Mouse (Mus musculus): ENCODE data around the gene Slc25a30.
"Not testable (repeated sequence)": the region's sequence is repeated elsewhere in the genome, so short reads cannot be mapped to it uniquely, and the experiment has no call there.

Gene Slc25a30

DNA sequence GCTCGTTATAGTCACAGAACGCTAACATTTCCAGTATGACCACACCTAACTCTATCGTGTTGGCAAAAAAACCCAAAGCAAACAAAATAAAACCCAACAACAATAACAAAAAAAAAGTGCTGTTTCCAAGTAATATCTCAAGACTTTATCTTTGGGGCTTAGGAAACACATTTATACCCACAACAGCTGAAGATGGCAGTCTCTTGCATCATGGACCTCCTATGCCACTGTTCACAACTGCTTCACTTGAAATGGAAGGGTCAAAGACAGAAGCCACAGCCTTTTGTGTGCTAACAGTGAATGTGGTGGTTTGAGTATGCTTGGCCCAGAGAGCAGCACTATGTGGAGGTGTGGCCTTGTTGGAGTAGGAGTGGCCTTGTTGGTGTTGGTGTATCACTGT lies 4.5 kb upstream of the Slc25a30 start:
- no peak for DNase-seq

DNA sequence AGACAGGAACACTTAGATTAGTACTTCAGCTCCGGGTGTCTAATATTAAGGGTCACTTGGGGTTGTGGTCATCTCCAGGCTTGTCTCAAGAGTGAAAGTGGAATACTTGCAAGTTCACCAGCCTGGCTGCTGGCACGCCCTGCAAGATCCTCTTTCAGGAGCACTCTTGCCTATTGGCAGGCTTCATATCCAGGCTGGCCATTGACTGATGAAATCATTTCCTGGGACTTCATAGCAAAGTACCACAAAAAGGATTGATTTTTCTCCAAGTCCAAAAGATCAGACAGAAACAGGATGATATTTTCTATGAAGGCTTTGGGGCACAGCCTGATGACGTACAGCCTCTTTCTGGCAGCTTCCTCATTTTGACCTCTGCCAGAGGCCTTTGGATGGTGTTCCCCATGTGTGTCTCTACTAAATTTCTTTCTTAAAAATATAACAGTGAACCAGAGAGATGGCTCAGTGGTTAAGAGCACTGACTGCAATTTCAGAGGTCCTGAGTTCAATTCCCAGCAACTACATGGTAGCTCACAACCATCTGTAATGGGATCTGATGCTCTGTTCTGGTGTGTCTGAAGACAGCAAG lies 3.7 kb upstream of the Slc25a30 start:
- no peak for DNase-seq

DNA sequence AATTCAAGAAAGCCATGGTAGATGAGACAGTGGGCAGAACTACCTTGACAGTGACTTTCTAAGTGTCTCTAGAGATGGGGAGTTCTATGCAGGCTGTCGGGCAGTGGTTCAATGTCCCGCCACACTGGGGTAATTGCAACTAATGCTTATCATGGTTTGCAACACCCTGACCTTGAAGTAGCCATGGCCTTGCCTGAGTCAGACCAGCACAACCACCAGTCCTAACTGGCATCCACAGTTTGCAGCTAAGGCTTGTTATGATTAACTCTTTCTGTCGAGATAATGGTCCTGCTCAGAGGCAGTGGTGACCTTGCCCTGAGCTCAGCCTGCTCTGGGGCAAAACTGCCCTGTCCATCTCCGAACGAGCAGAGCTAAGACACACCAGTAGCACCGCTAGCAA lies 2.5 kb upstream of the Slc25a30 start:
- DNase-seq: no peak

DNA sequence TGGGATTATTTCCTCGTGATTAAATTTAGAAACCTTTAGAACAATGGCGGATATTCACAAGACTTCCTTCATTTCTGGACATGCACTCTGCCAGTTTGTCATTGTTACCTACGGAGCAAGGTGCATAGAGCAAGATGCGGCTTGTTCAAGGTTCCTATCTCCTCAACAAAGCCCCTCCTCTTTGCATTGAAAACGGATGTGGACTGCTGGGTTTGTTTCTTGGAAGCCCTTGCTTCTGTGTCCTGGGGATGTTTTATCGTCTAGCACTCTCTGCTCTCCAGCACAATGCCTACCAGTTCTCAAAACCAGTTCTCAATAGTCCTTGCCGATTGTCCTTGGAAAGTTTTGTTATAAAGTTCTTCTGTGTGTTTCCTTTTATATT lies 948 bp upstream of the Slc25a30 start:
- DNase-seq: no peak

DNA sequence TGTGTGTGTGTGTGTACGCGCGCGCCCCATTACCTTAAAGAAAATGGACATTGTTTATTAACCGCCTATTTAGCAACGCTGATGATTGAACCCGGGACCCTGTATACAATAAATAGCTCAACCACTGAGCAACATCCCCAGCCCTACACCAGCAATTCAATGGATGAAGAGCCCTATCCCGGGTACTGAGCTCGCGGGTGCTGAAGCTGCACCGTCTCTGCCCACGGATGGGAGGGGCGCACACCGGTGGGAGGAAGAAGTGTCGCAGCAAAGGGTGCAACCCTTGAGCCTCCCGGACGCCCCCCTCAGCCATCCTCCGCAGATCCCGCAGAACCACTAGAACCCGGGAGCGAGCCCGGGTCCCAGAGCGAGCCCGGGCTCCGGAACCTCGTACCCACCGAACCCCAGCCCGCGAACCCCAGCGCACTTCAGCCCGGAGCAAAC lies 391 bp downstream of the Slc25a30 start:
- no peak for DNase-seq

DNA sequence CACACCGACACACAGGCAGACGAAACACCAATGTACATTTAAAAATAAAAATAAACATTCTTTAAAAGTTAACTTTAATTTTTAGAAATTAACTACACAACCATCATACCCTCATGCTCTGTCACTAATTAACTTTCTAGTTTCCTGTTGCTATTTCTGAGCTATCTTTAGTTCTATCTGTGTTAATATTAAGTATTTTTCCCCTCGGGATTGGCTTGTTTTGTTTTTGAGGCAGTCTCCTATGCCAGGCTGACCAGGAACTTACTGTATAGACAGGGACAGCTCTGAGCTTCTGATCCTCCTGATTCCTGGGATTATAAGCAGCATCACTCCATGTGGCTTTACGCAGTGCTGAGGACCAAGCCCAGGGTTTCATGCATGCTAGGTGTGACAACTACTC lies 6.9 kb downstream of the Slc25a30 start:
- no peak for DNase-seq

DNA sequence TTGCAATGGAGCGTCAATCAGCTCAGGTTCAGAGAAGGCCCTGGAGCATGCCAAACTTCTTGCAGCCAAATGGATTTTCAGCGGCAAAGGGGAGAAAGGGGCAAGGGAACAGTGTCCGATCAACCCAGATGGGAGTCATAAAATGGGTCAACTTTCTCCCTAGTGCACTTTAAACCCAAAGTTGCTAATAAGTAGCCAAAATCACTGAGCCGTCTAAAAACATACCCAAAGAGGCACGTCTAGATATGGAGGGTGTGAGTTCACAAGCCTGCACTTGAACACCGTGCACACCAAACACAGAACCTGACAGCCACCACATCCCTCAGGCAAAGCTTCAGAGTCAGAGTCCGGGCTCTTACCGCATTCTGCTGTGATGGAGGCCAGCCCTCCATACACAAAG lies 10.2 kb downstream of the Slc25a30 start:
- no peak for DNase-seq

DNA sequence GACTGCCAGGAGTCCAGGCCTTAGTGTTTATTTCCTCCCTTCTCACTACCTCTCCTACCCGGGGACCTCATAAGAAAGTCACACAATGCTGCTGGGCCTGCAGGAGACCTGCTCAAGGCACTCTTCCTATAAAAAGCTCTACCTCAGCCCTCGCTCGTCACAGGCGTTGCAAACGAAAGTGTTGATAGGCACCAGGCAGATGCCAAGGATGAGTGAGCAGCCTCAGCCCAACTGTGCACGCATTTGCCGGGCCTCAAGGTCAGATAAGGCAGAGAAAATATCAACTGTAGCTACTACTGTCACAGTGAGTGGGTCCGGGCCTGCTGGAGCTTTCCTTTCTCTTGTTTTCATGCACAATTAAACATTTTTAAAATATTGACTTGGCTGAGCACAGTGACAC lies 13.4 kb downstream of the Slc25a30 start:
- DNase-seq: no peak

DNA sequence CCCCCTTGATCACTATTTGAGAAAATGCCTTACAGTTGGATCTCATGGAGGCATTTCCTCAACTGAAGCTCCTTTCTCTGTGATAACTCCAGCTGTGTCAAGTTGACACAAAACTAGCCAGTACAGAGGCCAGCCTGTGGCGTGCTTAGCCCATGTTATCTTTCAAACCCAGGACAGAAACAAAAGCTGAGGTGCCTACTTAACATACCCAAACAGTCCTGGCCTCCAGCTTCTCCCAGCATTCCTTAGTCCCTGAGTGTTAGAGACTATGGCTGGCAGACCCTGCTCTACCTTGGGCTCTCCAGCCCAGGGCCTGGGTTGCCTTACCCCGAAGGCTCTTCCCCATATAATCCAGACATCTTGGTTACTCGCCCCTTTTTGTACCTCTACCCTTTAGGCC lies 14.4 kb downstream of the Slc25a30 start:
- not testable (repeated sequence) for DNase-seq

DNA sequence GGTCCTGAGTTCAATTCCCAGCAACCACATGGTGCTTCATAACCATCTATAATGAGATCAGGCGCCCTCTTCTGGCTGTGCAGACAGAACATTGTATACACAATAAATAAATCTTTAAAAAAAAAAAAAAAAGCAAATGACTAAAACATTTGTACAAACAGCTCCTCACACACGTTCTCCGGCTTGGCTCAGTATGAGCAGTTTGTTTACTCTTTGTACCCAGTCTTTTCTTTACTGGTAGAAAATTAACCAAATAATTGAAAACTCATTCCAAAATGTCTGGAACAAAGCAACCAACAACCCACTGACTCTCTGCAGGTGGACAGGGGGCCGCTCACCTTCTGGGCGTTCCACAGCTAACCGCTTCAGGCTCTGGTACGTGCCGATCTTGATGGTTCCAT lies 15.7 kb downstream of the Slc25a30 start:
- DNase-seq: no peak

DNA sequence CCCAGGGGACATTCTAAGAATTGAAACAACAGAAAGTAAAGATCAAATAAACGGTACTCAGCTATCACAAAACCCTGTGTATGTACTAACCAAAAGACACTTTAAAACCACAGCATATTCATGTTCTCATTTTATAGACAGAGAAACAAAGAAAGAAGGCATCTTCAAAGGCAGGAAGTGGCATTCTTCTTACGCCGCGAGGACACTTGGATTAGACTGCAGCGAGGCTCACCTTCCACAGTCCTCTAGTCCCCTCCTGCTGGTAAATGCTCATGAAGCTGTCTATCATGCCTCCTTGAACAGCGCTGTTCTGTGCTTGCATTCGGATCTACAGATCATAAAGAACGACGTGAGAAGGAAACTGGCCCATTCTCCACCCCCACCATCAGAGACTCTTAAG lies 17.5 kb downstream of the Slc25a30 start:
- no peak for DNase-seq

DNA sequence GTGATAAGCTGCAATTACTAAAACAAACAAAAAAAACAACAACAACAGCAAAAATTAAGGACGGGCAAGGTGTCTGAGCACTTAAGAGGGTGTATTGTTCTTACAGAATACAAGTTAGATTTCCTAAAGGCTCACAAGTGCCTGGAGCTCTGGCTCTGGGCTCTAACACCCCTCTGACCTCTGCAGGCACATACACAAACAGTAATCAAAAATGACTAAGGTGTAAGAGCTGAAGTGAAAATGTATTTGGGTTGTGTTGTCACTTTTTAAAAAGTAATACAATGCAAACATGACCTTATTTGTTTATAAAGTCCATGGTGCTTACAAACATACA lies 18.6 kb downstream of the Slc25a30 start:
- DNase-seq: no peak

DNA sequence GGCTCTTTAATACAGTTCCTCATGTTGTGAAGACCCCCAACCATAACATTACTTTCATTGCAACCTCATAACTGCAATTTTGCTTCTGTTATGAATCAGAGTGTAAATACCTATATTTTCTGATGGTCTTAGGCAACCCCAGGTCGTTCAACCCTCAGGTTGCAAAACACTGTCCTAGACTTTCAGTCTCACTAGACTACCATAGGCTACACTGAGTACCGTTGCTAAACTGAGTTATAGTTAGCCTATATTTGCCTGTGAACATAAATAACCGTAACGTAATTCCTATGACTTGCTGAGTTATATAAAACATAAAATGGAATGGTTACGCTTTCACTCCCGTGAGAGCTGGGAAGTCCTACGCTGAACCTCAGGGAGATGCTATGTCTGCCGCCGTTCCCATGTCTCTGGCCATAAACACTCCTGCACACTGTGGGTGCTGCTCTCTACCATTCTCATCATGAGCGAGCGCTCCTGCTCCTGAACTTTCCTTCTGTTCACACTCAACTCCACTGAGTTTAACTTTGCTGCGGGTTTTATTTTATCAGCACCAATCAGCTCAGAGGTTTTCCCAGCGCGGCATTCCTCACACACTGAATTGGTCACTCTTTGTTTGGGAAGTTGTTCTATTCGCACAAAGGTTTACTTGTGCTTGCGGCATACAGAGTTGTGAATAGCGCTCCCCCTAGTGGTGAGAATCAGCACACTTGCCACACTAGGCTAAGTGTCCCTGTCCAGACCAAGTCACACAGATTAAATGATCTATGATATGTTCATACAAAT lies 19.2 kb downstream of the Slc25a30 start:
- peak; percentile 74 for DNase-seq

DNA sequence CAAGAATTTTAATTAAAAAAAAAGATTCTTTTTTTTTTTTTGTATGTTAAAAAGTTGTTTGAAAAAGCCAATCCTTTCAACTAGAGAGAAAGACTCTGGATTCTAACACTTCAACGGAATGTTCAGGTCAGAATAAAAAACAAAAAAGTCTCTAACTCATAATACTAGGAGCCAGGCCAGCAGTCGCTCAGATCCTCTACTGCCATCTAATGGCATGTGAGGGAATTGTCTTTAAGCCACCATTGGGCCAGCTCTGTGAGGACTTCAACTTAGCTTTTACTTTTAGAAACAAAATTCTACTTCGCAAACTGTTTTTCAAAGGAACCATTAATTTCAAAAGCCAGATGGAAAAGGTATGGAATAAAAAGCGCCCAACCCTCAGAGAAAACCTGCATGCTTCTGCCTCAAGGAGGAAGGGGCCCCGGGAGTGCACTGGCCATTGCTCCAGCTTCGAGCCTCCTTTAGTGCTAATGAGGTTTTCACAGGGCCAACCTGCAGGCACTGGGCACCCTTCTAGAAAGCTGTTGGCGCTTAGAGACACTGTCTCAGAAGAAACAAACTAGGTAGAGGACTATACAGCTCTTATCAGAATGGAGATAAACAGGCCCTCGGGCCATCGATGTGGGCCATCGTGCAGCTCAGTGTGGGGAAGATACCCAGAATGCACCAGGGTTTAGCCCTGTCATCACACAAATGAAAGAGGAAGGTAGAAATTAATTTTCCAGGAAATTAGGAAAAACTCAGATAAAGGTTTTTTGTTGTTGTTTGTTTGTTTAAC lies 25.6 kb downstream of the Slc25a30 start:
- DNase-seq: no peak

DNA sequence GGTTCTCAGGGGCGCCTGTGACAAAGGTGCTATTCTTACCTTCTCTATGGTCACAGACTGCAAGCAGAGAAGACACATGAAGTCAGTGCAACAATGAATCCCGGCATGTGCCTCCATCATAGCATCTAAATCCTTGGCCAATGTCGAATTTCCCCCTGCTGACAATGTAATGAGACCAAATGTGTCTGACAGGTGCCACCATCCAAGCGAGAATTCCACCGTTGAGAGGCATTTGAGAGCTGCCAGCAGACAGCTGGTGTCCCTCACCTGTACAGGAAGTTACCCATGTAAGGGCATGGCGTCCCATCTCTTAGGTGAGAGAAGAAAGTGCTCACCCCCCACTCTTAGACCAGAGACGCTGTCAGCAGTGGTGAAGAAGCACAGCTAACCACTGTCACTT lies 28.4 kb downstream of the Slc25a30 start:
- DNase-seq: no peak

DNA sequence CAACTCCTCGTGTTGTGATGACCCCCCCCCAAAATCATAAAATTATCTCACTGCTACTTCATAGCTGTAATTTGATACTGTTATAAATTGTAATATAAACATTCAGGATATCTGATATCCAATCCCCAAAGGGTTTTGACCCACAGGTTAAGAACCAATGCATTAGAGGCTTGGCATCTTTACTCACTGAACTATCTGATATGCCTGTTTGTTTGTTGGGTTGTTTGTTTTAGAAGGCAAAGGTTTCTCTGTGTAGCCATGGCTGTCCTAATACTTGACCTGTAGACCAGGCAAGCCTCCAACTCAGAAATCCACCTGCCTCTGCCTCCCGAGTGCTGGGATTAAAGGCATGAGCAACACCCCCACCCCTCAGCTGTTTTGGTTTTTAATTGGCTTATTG lies 29.0 kb downstream of the Slc25a30 start:
- no peak for DNase-seq

DNA sequence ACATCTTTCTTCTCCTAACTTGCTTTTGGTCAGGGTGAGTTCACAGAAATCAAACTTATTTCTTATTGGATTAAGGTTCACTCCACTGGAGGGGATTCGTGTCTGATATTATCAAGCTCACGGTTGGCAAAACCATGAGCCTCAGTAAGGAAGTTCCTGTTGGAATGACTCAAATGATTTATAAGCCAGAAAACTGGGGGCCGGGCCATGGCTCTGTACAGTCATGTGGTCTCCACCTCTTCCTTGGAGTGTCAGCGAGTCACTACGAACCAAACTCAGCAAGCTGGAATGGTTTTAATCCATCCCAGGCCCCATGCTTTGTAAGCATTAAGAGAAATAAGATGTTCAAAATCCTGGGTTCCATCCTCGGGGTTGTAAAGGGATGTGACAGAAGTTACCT lies 29.9 kb downstream of the Slc25a30 start:
- no peak for DNase-seq

DNA sequence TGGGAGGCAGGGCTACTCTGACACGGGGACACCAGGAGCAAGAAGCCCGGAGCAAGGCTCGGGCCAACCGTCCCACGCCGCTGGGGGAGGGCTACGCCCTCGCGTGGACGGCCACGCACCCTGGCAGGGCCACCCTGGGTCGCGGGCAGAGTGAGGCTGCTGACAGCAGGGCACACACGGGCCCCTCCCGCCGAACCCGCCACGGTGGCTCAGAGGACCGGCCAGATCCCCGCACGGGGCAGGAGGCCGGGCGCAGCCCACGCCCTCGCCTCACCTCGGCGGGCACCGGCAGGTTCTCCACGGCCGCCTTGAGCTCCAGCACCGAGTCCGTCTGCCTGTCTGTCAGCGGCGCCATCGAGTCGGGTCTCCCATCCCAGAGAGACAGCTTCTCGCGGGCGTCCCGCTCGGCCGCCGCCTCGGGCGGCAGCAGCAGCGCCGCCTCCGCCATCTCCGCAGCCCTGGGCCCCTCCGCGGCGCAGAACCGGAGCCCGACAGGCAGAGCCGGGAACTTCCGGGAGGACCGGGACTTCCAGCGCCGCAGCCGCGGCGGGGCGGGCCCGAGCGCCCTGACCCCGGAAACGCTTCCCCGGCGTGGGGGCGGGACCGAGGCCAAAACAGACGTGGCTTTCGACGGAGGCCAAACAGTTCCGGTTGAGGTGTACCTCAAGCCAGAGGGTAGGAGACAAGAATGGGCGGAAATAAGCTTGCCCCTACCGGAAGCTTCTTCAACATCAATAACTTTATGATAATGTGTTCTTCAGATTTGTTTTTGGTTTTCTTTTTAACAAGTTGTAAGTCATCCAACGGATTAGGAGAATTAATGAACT lies 32.6 kb downstream of the Slc25a30 start, which contains the start of gene Cog3:
Gene Cog3, minus strand, starts transcription at position 527 of the 827 bp plus-strand sequence.
- peak; percentile 96 for DNase-seq

DNA sequence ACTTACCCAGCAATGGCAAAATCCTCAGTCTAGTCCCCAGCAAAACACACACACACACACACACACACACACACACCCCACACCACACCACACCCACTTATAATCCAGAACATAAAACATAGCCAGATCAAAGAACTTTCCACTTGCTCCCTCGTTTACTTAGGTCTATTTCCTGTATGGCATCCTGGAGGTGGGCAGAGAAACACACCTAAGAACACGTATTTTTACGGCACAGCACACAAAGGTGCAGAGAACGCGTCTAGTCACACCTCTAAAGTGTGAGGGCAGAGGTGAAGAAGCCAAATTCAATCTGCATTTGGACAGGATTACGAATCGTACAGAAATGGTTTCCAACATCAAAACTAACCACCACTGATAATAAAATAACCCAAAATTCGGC lies 33.6 kb downstream of the Slc25a30 start:
- no peak for DNase-seq

DNA sequence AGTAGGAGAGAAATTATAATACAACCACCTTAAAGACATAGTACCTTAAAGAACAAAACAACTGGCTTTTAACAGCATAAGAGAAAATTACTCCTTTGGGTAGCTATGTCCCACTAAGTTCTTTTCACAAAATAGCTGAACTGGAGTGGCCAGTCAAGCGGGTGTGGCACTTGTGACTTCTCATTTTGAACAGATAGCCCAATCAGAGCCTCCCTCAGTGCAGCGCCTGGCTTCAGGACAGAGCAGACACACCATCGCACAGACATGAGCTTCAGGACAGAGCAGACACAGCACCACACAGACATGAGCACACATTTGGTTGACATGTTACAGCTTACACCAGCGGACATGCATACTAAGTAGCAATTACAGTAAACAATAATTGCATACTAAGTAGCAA lies 35.8 kb downstream of the Slc25a30 start:
- no peak for DNase-seq

DNA sequence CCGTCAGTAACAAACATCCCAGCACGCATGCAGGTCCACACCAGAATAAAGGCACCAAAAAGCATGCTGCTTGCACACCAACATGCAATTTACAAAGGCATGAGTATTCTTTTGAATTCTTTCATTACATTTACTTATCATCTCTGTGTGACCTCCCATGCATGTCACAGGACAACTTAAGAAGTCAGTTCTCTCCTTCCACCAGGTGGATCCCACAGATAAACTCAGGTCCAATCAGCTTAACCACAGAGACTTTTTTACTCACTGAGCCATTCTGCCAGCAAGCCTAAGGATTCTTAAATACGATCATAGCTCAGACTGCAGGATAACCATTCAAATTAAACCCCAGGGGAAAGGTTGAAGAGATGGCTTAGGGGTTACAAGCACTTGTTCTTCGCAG lies 37.7 kb downstream of the Slc25a30 start:
- DNase-seq: no peak

DNA sequence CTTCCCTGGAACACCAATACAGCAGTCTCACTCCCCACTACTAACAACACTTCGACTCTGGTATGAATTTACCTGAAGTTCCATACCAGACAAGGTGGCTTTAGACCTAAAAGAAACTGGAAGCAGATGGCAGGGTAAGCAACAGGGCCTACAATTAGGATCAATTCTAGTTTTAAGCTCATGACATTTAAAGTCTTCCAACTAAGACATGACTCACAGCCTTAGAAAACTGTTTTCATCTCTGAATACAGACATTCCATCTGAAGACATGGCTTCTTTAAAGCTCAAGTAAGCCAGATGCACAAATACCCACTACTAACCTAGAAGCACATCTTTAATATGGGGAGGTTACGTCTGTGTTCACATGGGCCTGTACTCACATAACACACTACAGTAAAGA lies 38.9 kb downstream of the Slc25a30 start:
- DNase-seq: no peak

DNA sequence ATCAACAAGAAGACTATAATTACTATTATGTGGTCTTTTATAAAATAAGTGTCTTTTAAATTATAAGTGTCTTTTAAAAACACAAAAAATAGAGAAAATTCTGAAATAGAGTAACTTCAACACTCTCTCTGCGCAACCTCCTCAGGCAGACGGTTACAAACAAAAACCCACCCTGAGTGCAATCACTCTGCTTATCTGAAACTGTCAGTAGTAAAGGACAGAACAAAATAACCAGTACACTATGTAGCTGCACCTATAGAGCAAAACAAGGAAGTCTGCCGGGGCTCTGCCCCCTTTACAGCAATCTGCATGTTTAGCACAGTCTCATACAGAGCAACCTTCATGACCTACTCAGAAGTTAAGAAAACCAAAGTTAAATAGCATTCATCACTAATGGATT lies 44.9 kb downstream of the Slc25a30 start:
- no peak for DNase-seq

All from right cerebral cortex, postnatal 14 days (tissue).